Mouse (Mus musculus) cerebellum, adult 2 months (tissue): ENCODE data around the gene Heatr5a.

Source experiments
- CTCF ChIP-seq: fragments of 200-500 bp; IDR thresholded peaks from 2 replicates; pipeline ENCODE4 v1.5.1; 2011; ENCODE audit warnings: low read depth, mild to moderate bottlenecking, control low read depth, low read length, moderate library complexity, borderline replicate concordance; ENCODE audit not compliant: insufficient read depth
- POLR2A ChIP-seq: fragments of 200-500 bp; IDR thresholded peaks from 2 replicates; pipeline ENCODE4 v1.6.1; 2011; ENCODE audit warnings: low read length, control low read depth, borderline replicate concordance; ENCODE audit not compliant: insufficient read depth

- TF ChIP-seq POLR2A (no peak), CTCF (no peak)
Measured at GRCm38 (mm10) chr12:51850339-51850738, 120.8 kb downstream of the Heatr5a start.
